Mouse (Mus musculus) forebrain, embryonic 13.5 days (tissue): ENCODE results near the gene Recql5. TPM values are rescaled to one million over a fixed set of nuclear protein-coding genes. Genes with fewer than 3 reads are reported as not detected.

Experiments
- ATAC-seq: fragments of 200-750 bp; cut with Nextera tagmentation; 2 replicates; pipeline ENCODE4 v1.8.0; 2017
- H3K27ac ChIP-seq: fragments of 300-500 bp; sonication (generic); 2 replicates; pipeline ENCODE4 v1.5.1; 2015; ENCODE audit warnings: inconsistent platforms, mild to moderate bottlenecking, moderate library complexity
- H3K27me3 ChIP-seq: fragments of 300-500 bp; sonication (generic); 2 replicates; pipeline ENCODE4 v1.6.1; 2015; ENCODE audit warnings: mild to moderate bottlenecking, inconsistent platforms
- H3K36me3 ChIP-seq: fragments of 300-500 bp; sonication (generic); 2 replicates; pipeline ENCODE4 v1.6.1; 2015; ENCODE audit warnings: mild to moderate bottlenecking, inconsistent platforms; ENCODE audit not compliant: poor library complexity, severe bottlenecking
- H3K4me1 ChIP-seq: fragments of 300-500 bp; sonication (generic); 2 replicates; pipeline ENCODE4 v1.6.1; 2015; ENCODE audit warnings: inconsistent platforms
- H3K4me2 ChIP-seq: fragments of 300-500 bp; sonication (generic); 2 replicates; pipeline ENCODE4 v1.6.1; 2015; ENCODE audit warnings: inconsistent platforms, mild to moderate bottlenecking, moderate library complexity
- H3K4me3 ChIP-seq: fragments of 300-500 bp; sonication (generic); 2 replicates; pipeline ENCODE4 v1.5.1; 2015; ENCODE audit warnings: mild to moderate bottlenecking, inconsistent platforms
- H3K9ac ChIP-seq: fragments of 300-500 bp; sonication (generic); 2 replicates; pipeline ENCODE4 v1.6.1; 2015; ENCODE audit warnings: mild to moderate bottlenecking, inconsistent platforms
- H3K9me3 ChIP-seq: fragments of 300-500 bp; sonication (generic); replicated peaks from 2 replicates; pipeline ENCODE4 v1.6.1; 2016; ENCODE audit warnings: inconsistent platforms
- WGBS: fragments of 180-500 bp; shearing (Covaris S2); methylation state at CpG from one replicate; pipeline ENCODE4 v1.1.7; 2015; 5-methylcytosine and 5-hydroxymethylcytosine counted together
- polyA plus RNA-seq: library from polyadenylated mRNA; unstranded; fragments of >200 nt; fragmentation: Nextera tagmentation; extraction: Ambion mirVana; gene quantifications from 2 replicates; pipeline ENCODE4 v1.2.1, GENCODE M21; 2015

The Recql5 gene
- 24.4 and 29.6 TPM in 2 replicates for polyA plus RNA-seq

- peak within 1 kb of the TSS; percentile 74 for H3K9ac ChIP-seq
- no peaks in the 10 kb centered on the region for H3K27me3 ChIP-seq
- peak within 1 kb of the TSS; percentile 93 for H3K4me2 ChIP-seq
- WGBS = under 1% methylated on average over 28 of the region's 28 CpGs
- peak; percentile 100 for ATAC-seq
- peaks cover 28% of the 10 kb centered on the region for H3K4me1 ChIP-seq
- no peak within 1 kb of the TSS for H3K27ac ChIP-seq
- peak within 1 kb of the TSS; percentile 68 for H3K4me3 ChIP-seq
- H3K36me3 ChIP-seq = peaks cover 40% of the 10 kb centered on the region
- H3K9me3 ChIP-seq = no peaks in the 10 kb centered on the region
Observed at GRCm38 (mm10) chr11:115933108-115933746, at the start of gene Recql5, which contains the start of gene Sap30bp. TSS of gene Recql5 (minus strand) at chr11:115933477. TSS of gene Sap30bp (plus strand) at chr11:115933282.

- peaks cover 5% of the 10 kb centered on the region; the same call in 1 of the 2 replicates for H3K27me3 ChIP-seq
- no peak overlapping the region for H3K4me2 ChIP-seq
- H3K9ac ChIP-seq = no peak overlapping the region
- H3K9me3 ChIP-seq = no peaks in the 10 kb centered on the region
- no peak for ATAC-seq
- H3K36me3 ChIP-seq = no peaks in the 10 kb centered on the region
- H3K4me3 ChIP-seq = no peak overlapping the region
- 91% methylated on average over 15 of the region's 15 CpGs for WGBS
- no peak overlapping the region for H3K27ac ChIP-seq
- no peaks in the 10 kb centered on the region for H3K4me1 ChIP-seq
Observed at GRCm38 (mm10) chr11:115982472-115982871, 49.2 kb upstream of the Recql5 start.

DNA sequence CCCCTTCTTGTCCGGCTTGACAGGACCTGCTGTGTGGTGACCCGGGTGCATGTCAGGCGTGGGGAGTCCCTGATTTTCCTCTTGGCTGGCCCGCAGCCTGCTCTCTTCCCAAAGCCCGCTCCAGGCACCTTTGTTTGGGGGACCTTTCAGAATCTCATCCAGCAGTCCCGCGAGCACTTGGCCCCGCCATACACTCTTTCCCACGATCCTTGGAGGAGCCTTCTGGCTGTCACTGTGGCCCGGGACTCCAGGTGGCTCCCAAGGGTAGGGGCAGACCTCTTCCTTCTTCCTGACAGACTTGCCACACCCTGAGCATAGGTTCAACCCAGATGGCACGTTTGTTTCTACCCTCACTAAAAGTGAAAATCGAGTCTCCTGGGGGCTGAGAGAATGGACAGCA is 42.3 kb upstream of the Recql5 start:
- Histone ChIP-seq H3K36me3 (no peaks in the 10 kb centered on the region), H3K4me2 (peak overlapping the region; percentile 74; the same call in 1 of the 2 replicates), H3K27me3 (peaks cover 49% of the 10 kb centered on the region), H3K4me1 (peaks cover 12% of the 10 kb centered on the region), H3K9ac (no peak overlapping the region; the same call in 1 of the 2 replicates), H3K9me3 (no peaks in the 10 kb centered on the region), H3K4me3 (no peak overlapping the region), H3K27ac (no peak overlapping the region)
- ATAC-seq = no peak
- 29% methylated on average over 12 of the region's 12 CpGs for WGBS

GRCm38 (mm10) chr11:115975083-115975420 is 41.8 kb upstream of the Recql5 start:
- peaks cover 49% of the 10 kb centered on the region for H3K27me3 ChIP-seq
- no peak for ATAC-seq

DNA sequence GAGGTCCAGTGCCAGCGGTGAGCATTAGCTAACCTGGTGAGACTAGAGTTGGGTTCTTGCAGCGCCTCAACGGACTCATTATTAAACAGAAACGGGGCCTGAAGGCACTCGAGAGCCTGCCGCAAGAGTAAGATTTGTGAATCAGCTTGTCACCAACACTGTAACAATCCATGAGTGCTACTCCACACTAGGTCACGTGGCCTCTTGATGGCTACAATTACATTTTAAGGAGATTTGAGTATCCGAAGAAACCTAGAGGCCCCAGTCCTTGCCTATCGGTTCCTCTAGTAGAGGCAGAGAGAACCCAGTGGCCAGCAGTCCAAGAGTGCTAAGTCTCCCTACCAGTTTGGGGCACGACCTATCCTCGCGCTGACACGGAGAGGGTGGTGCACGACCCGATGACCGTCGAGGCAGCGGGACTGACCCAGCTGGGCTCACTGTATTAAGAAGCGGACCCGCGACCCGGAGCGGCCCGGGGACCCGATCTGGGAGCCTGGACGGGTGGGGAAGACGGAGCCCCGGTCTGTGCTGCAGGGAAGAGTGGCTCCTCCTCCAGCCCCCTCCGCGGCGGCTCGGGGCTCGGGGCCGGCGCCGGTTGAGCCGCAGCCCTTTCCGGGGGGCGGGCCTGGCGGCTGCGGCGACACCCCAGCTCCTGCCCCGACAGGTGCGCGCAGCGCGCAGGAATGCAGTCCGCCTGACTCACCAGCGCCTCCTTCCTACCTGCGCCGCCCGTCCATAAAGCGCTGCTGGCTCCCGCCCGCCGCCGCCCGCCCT is 41.2 kb upstream of the Recql5 start, which contains the start of gene Itgb4:
TSS of gene Itgb4 (plus strand) at position 401 of the 774 bp plus-strand sequence.
- 12% methylated on average over 39 of the region's 58 CpGs for WGBS
- no peak within 1 kb of the TSS for H3K27ac ChIP-seq

More at GRCm38 (mm10) chr11:115975083-115975420, 41.8 kb upstream of the Recql5 start:
- Histone ChIP-seq H3K27ac (no peak overlapping the region), H3K4me1 (peaks cover 12% of the 10 kb centered on the region), H3K36me3 (no peaks in the 10 kb centered on the region), H3K4me2 (peak overlapping the region; percentile 74), H3K9me3 (no peaks in the 10 kb centered on the region), H3K9ac (peak overlapping the region; percentile 60), H3K4me3 (peak overlapping the region; percentile 44)
- WGBS = under 1% methylated on average over 18 of the region's 18 CpGs

DNA sequence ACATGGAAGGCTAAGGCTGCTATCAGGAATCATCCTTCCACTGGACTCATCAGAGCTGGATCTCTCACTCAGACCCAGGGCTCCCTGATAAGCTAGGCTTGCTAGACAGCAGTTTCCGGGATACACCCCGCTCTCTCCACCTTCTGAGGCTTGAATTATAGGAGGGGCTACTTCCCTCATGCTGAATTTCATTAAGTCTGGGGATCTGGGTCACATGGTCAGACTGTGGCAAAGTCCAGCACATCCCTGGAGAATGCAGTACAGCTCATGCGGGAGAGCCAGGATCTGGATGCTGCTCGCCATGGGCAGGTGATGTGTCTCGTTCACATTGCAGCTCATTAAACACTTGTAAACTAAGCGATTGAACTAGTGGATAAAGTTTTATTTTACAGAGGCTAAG is 37.7 kb upstream of the Recql5 start:
- Histone ChIP-seq H3K4me2 (no peak overlapping the region), H3K9ac (no peak overlapping the region), H3K27ac (no peak overlapping the region), H3K27me3 (peaks cover 31% of the 10 kb centered on the region), H3K9me3 (no peaks in the 10 kb centered on the region), H3K36me3 (peaks cover 14% of the 10 kb centered on the region), H3K4me3 (no peak overlapping the region), H3K4me1 (peaks cover 12% of the 10 kb centered on the region)
- 76% methylated on average over 6 of the region's 6 CpGs for WGBS
- no peak for ATAC-seq

More for the DNA sequence above, 41.2 kb upstream of the Recql5 start, which contains the start of gene Itgb4:
- Histone ChIP-seq H3K4me1 (peaks cover 12% of the 10 kb centered on the region), H3K4me3 (peak within 1 kb of the TSS; percentile 44), H3K9me3 (no peaks in the 10 kb centered on the region), H3K4me2 (peak within 1 kb of the TSS; percentile 74), H3K9ac (peak within 1 kb of the TSS; percentile 60), H3K36me3 (no peaks in the 10 kb centered on the region), H3K27me3 (peaks cover 49% of the 10 kb centered on the region)
- no peak for ATAC-seq

DNA sequence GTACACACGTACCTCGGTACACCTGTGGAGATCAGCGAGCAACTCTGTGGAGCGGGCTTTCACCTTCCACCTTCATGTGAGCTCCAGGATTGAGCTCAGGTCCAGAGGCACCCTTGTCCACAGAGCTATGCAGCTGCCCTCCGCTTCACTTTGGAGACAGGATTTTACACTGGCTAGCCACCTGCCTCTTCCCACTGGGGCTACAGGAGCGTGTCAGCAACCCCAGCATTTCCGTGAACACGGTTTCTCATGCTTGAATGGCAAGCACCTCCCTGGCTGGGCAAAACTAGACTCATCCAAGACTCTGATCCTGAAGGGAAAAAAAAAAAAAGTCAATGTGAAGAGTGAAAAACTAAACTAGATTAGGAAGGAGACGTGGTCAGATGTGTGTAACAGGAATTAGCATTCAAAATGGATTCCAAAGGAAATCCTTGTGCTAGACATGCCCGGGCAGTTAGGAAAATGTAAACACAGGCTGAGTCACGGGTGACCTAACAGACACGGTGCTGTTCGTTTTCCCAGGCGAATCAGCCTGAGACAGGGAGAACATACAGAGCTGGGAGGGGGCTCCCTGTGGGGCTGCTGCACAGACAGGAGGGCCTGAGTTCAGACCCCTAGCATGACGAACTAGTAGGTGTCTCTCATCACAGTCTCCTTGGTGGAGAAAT is 36.9 kb upstream of the Recql5 start:
- no peak for ATAC-seq
- Histone ChIP-seq H3K9ac (no peak overlapping the region), H3K4me1 (peaks cover 9% of the 10 kb centered on the region), H3K9me3 (no peaks in the 10 kb centered on the region), H3K27me3 (peaks cover 22% of the 10 kb centered on the region), H3K36me3 (peaks cover 23% of the 10 kb centered on the region), H3K4me3 (no peak overlapping the region), H3K27ac (no peak overlapping the region), H3K4me2 (no peak overlapping the region)
- WGBS = 77% methylated on average over 15 of the region's 15 CpGs

- WGBS = 65% methylated on average over 5 of the region's 5 CpGs
- H3K9me3 ChIP-seq = no peaks in the 10 kb centered on the region
- ATAC-seq = no peak
- peaks cover 9% of the 10 kb centered on the region for H3K27me3 ChIP-seq
- H3K4me2 ChIP-seq = no peak overlapping the region
- H3K36me3 ChIP-seq = peaks cover 35% of the 10 kb centered on the region
- no peak overlapping the region for H3K27ac ChIP-seq
- H3K4me1 ChIP-seq = no peaks in the 10 kb centered on the region
- no peak overlapping the region for H3K4me3 ChIP-seq
- no peak overlapping the region for H3K9ac ChIP-seq
Observed at GRCm38 (mm10) chr11:115968731-115969405, 35.6 kb upstream of the Recql5 start.

GRCm38 (mm10) chr11:115964977-115965604 is 31.8 kb upstream of the Recql5 start:
- peaks cover 73% of the 10 kb centered on the region for H3K36me3 ChIP-seq

GRCm38 (mm10) chr11:115962651-115963412 is 29.6 kb upstream of the Recql5 start:
- 93% methylated on average over 9 of the region's 9 CpGs for WGBS
- H3K27me3 ChIP-seq = no peaks in the 10 kb centered on the region
- H3K36me3 ChIP-seq = peaks cover 91% of the 10 kb centered on the region
- H3K9ac ChIP-seq = no peak overlapping the region
- H3K4me1 ChIP-seq = no peaks in the 10 kb centered on the region
- no peak overlapping the region for H3K4me2 ChIP-seq
- H3K27ac ChIP-seq = no peak overlapping the region
- no peak overlapping the region for H3K4me3 ChIP-seq
- no peak for ATAC-seq
- H3K9me3 ChIP-seq = no peaks in the 10 kb centered on the region

More at GRCm38 (mm10) chr11:115964977-115965604, 31.8 kb upstream of the Recql5 start:
- H3K4me1 ChIP-seq = no peaks in the 10 kb centered on the region
- H3K4me3 ChIP-seq = no peak overlapping the region
- H3K27me3 ChIP-seq = no peaks in the 10 kb centered on the region
- no peak overlapping the region for H3K4me2 ChIP-seq
- H3K9ac ChIP-seq = no peak overlapping the region
- WGBS = 88% methylated on average over 10 of the region's 10 CpGs
- no peaks in the 10 kb centered on the region for H3K9me3 ChIP-seq
- no peak for ATAC-seq
- no peak overlapping the region for H3K27ac ChIP-seq
